Mouse (Mus musculus) T-helper 17 cell (primary cell): ENCODE data around the gene Ch25h.

ENCODE experiments used
- in situ Hi-C, 2 experiments: fragments of 300-600 bp; cut with MboI, MseI; formaldehyde crosslinking; loops; 1 replicate in 1 of 2; 2 replicates in 1 of 2; pipeline ENCODE4 v1.15.1; 2025; ENCODE audit warnings: high pct_unique_total_duplicates in 2 of 2

Ch25h gene

GRCm38 (mm10) chr19:34468794-34469193, 6.2 kb downstream of the Ch25h start:
- in situ Hi-C loops: no loop called here

- in situ Hi-C loops: no loop called here
These were observed 6.7 kb downstream of the Ch25h start for GRCm38 (mm10) chr19:34468216-34468615.

- in situ Hi-C loops: no loop called here
These were observed 10.5 kb downstream of the Ch25h start for GRCm38 (mm10) chr19:34464453-34464852.

GRCm38 (mm10) chr19:34461451-34462019, 13.4 kb downstream of the Ch25h start:
- in situ Hi-C loops: no loop called here

GRCm38 (mm10) chr19:34450784-34451370, 24.1 kb downstream of the Ch25h start:
- in situ Hi-C loops: no loop called here

GRCm38 (mm10) chr19:34448851-34449250, 26.1 kb downstream of the Ch25h start:
- in situ Hi-C loops: no loop called here

- in situ Hi-C loops: no loop called here
These were observed 29.5 kb downstream of the Ch25h start for GRCm38 (mm10) chr19:34445410-34446012.

GRCm38 (mm10) chr19:34444785-34445184, 30.2 kb downstream of the Ch25h start:
- in situ Hi-C loops: no loop called here

GRCm38 (mm10) chr19:34441979-34442378, 33.0 kb downstream of the Ch25h start:
- in situ Hi-C loops: no loop called here

GRCm38 (mm10) chr19:34435197-34435611, 39.8 kb downstream of the Ch25h start:
- in situ Hi-C loops: no loop called here

GRCm38 (mm10) chr19:34431314-34431713, 43.6 kb downstream of the Ch25h start:
- in situ Hi-C loops: no loop called here

GRCm38 (mm10) chr19:34423783-34424335, 51.1 kb downstream of the Ch25h start:
- in situ Hi-C loops: no loop called here
